Comparison of ENCODE assay signal across 35 mouse cellular contexts in genomic region chr9:93232562-93232961, GRCm38 (mm10).
"Had no signal": no experiment of that assay in that cellular context is flagged by ENCODE, and none has a peak within 500 bp of the region (broad histone marks: within the 10 kb centered on the region; RNA-seq: fewer than 3 reads in every experiment).

No protein-coding gene starts in this region.

- H3K4me2 ChIP-seq: heart, embryonic 11.5 days; heart, embryonic 12.5 days; heart, embryonic 13.5 days; heart, embryonic 15.5 days; hindbrain, embryonic 12.5 days; hindbrain, embryonic 13.5 days; hindbrain, embryonic 14.5 days; hindbrain, embryonic 15.5 days; intestine, embryonic 15.5 days; kidney, embryonic 15.5 days had no signal

- ATAC-seq: hindbrain, embryonic 16.5 days; hindbrain, postnatal 0 days; inflammation-experienced regulatory T-cells, adult 6 months; intestine, embryonic 15.5 days; intestine, embryonic 16.5 days; intestine, postnatal 0 days had no signal

- H3K9me3 ChIP-seq: heart, embryonic 10.5 days; heart, embryonic 12.5 days; heart, embryonic 13.5 days; heart, embryonic 15.5 days; hindbrain, embryonic 10.5 days; hindbrain, embryonic 12.5 days; hindbrain, embryonic 13.5 days; hindbrain, embryonic 15.5 days; intestine, embryonic 15.5 days; kidney, embryonic 15.5 days had no signal

- H3K36me3 ChIP-seq: heart, embryonic 10.5 days; heart, embryonic 12.5 days; heart, embryonic 13.5 days; heart, embryonic 15.5 days; hindbrain, embryonic 10.5 days; hindbrain, embryonic 12.5 days; hindbrain, embryonic 13.5 days; hindbrain, embryonic 15.5 days; intestine, embryonic 15.5 days; kidney, embryonic 15.5 days had no signal

- H3K4me3 ChIP-seq: heart, embryonic 10.5 days; heart, embryonic 12.5 days; heart, embryonic 13.5 days; heart, embryonic 15.5 days; hindbrain, embryonic 10.5 days; hindbrain, embryonic 12.5 days; hindbrain, embryonic 13.5 days; hindbrain, embryonic 15.5 days; intestine, embryonic 15.5 days; kidney, embryonic 15.5 days; layer of hippocampus, adult 2 months had no signal

- H3K4me1 ChIP-seq: heart, embryonic 10.5 days; heart, embryonic 12.5 days; heart, embryonic 13.5 days; heart, embryonic 15.5 days; hindbrain, embryonic 10.5 days; hindbrain, embryonic 12.5 days; hindbrain, embryonic 13.5 days; hindbrain, embryonic 15.5 days; intestine, embryonic 15.5 days; kidney, embryonic 15.5 days had no signal

- H3K27ac ChIP-seq: heart, embryonic 10.5 days; heart, embryonic 13.5 days; heart, embryonic 15.5 days; hindbrain, embryonic 10.5 days; hindbrain, embryonic 12.5 days; hindbrain, embryonic 13.5 days; hindbrain, embryonic 14.5 days; hindbrain, embryonic 15.5 days; hindbrain, postnatal 0 days; intestine, embryonic 15.5 days; kidney, embryonic 15.5 days; kidney, postnatal 0 days; layer of hippocampus, adult 2 months had no signal

- H3K9ac ChIP-seq: heart, embryonic 12.5 days; heart, embryonic 13.5 days; heart, embryonic 15.5 days; hindbrain, embryonic 12.5 days; hindbrain, embryonic 13.5 days; hindbrain, embryonic 14.5 days; hindbrain, embryonic 15.5 days; intestine, embryonic 15.5 days; kidney, embryonic 15.5 days had no signal

- H3K27me3 ChIP-seq: heart, embryonic 12.5 days; heart, embryonic 13.5 days; heart, embryonic 15.5 days; hindbrain, embryonic 12.5 days; hindbrain, embryonic 13.5 days; hindbrain, embryonic 15.5 days; intestine, embryonic 15.5 days; kidney, embryonic 15.5 days had no signal

- DNase-seq: heart, postnatal 10 days; heart, postnatal 14 days; heart, postnatal 36 days; heart, postnatal 4 days; kidney, adult 11 months; kidney, adult 18-20 months; kidney, adult 2 months; kidney, adult 8-10 months; kidney, adult 9 months; kidney, postnatal 10 days; kidney, postnatal 14 days; kidney, postnatal 25 days; kidney, postnatal 36 days; kidney, postnatal 4 days; layer of hippocampus, adult 9-11 months; layer of hippocampus, postnatal 36 days had no signal
